Mouse (Mus musculus) splenic B cell, adult 2 months (primary cell): ENCODE measurements around the gene 3110082I17Rik.
A peak's percentile ranks its signal among the peaks of the same experiment; 100 is the strongest.

ENCODE experiments used
- DNase-seq: peaks from one replicate; pipeline ENCODE4 v3.0.0-alpha.2; 2011; ENCODE audit warnings: low read depth, low spot score
- H3K27me3 ChIP-seq: 2 replicates; pipeline ENCODE4 v1.6.1; 2012; ENCODE audit warnings: mild to moderate bottlenecking, low read length, moderate library complexity, mixed read lengths; ENCODE audit not compliant: control insufficient read depth, poor library complexity, insufficient read depth, severe bottlenecking
- H3K36me3 ChIP-seq: 2 replicates; pipeline ENCODE4 v1.6.1; 2012; ENCODE audit warnings: mild to moderate bottlenecking, low read length, moderate library complexity, mixed read lengths; ENCODE audit not compliant: control insufficient read depth, poor library complexity, insufficient read depth, severe bottlenecking

3110082I17Rik gene

GRCm38 (mm10) chr5:139460384-139461067 is at the start of gene 3110082I17Rik:
Gene 3110082I17Rik (minus strand): TSS chr5:139460527.
- Histone ChIP-seq H3K36me3 (no peaks in the 10 kb centered on the region), H3K27me3 (no peaks in the 10 kb centered on the region)
- peak; percentile 98 for DNase-seq

GRCm38 (mm10) chr5:139506207-139506606 is 45.9 kb upstream of the 3110082I17Rik start:
- Histone ChIP-seq H3K27me3 (no peaks in the 10 kb centered on the region), H3K36me3 (no peaks in the 10 kb centered on the region)
- no peak for DNase-seq

GRCm38 (mm10) chr5:139505073-139505606 is 44.8 kb upstream of the 3110082I17Rik start:
- DNase-seq = peak; percentile 88
- H3K36me3 ChIP-seq = no peaks in the 10 kb centered on the region
- H3K27me3 ChIP-seq = no peaks in the 10 kb centered on the region

GRCm38 (mm10) chr5:139502281-139502680 is 42.0 kb upstream of the 3110082I17Rik start:
- Histone ChIP-seq H3K36me3 (no peaks in the 10 kb centered on the region), H3K27me3 (no peaks in the 10 kb centered on the region)
- no peak for DNase-seq

- Histone ChIP-seq H3K36me3 (no peaks in the 10 kb centered on the region), H3K27me3 (no peaks in the 10 kb centered on the region)
- DNase-seq = no peak
Observed at GRCm38 (mm10) chr5:139498791-139499190, 38.5 kb upstream of the 3110082I17Rik start.

GRCm38 (mm10) chr5:139496939-139497338 is 36.6 kb upstream of the 3110082I17Rik start:
- Histone ChIP-seq H3K27me3 (no peaks in the 10 kb centered on the region), H3K36me3 (no peaks in the 10 kb centered on the region)
- no peak for DNase-seq

- Histone ChIP-seq H3K27me3 (no peaks in the 10 kb centered on the region), H3K36me3 (no peaks in the 10 kb centered on the region)
- DNase-seq = no peak
Observed at GRCm38 (mm10) chr5:139495019-139495669, 34.8 kb upstream of the 3110082I17Rik start.

GRCm38 (mm10) chr5:139493690-139494089 is 33.4 kb upstream of the 3110082I17Rik start:
- no peak for DNase-seq
- no peaks in the 10 kb centered on the region for H3K36me3 ChIP-seq
- H3K27me3 ChIP-seq = no peaks in the 10 kb centered on the region

- no peak for DNase-seq
- H3K36me3 ChIP-seq = no peaks in the 10 kb centered on the region
- H3K27me3 ChIP-seq = no peaks in the 10 kb centered on the region
Observed at GRCm38 (mm10) chr5:139491348-139491747, 31.0 kb upstream of the 3110082I17Rik start.

- no peaks in the 10 kb centered on the region for H3K27me3 ChIP-seq
- no peaks in the 10 kb centered on the region for H3K36me3 ChIP-seq
- DNase-seq = no peak
Observed at GRCm38 (mm10) chr5:139490131-139490530, 29.8 kb upstream of the 3110082I17Rik start.

GRCm38 (mm10) chr5:139484185-139484814 is 24.0 kb upstream of the 3110082I17Rik start, which contains the start of gene Zfand2a:
Gene Zfand2a (minus strand): TSS chr5:139484549.
- no peaks in the 10 kb centered on the region for H3K27me3 ChIP-seq
- H3K36me3 ChIP-seq = peaks cover 4% of the 10 kb centered on the region
- peak; percentile 100 for DNase-seq

GRCm38 (mm10) chr5:139483171-139483848 is 23.0 kb upstream of the 3110082I17Rik start:
- peak; percentile 49 for DNase-seq
- Histone ChIP-seq H3K36me3 (peaks cover 6% of the 10 kb centered on the region), H3K27me3 (no peaks in the 10 kb centered on the region)

GRCm38 (mm10) chr5:139480406-139480805 is 20.1 kb upstream of the 3110082I17Rik start:
- DNase-seq = no peak
- Histone ChIP-seq H3K36me3 (peaks cover 10% of the 10 kb centered on the region), H3K27me3 (no peaks in the 10 kb centered on the region)

GRCm38 (mm10) chr5:139479088-139479487 is 18.8 kb upstream of the 3110082I17Rik start:
- Histone ChIP-seq H3K27me3 (no peaks in the 10 kb centered on the region), H3K36me3 (peaks cover 13% of the 10 kb centered on the region)
- DNase-seq = no peak
